Mouse (Mus musculus) T-helper 1 cell (primary cell): Measurements from ENCODE around the gene Gm21425.
"Not testable (repeated sequence)": the region's sequence is repeated elsewhere in the genome, so short reads cannot be mapped to it uniquely, and the experiment has no call there.

Source experiments
- in situ Hi-C: fragments of 300-600 bp; cut with MboI, MseI; formaldehyde crosslinking; loops from one replicate; pipeline ENCODE4 v1.15.1; 2025; ENCODE audit warnings: high pct_unique_total_duplicates

The Gm21425 gene

GRCm38 (mm10) chrY:13161668-13162067 lies at the start of gene Gm21425:
Gene Gm21425, plus strand, starts transcription at chrY:13161968.
- in situ Hi-C loops, result not testable (repeated sequence)

- in situ Hi-C loops, result not testable (repeated sequence)
Measured at GRCm38 (mm10) chrY:13133392-13133791, 28.4 kb upstream of the Gm21425 start, which contains the start of gene Gm21891. Gene Gm21891, minus strand, starts transcription at chrY:13133492.
